Mouse (Mus musculus): ENCODE results near the gene Ndufb4. TPM values are rescaled to one million over a fixed set of nuclear protein-coding genes. Genes with fewer than 3 reads are reported as not detected.
A peak's percentile ranks its signal among the peaks of the same experiment; 100 is the strongest.

Gene Ndufb4
- total and polyA plus RNA-seq, 3 experiments: 67.4 to 192 (median 138) TPM

GRCm38 (mm10) chr16:37636107-37636506, 18.1 kb downstream of the Ndufb4 start:
- peak; percentile 58 for DNase-seq

- no peak for DNase-seq
Observed at GRCm38 (mm10) chr16:37635095-37635494, 19.2 kb downstream of the Ndufb4 start.

GRCm38 (mm10) chr16:37634578-37634977, 19.7 kb downstream of the Ndufb4 start:
- no peak for DNase-seq

- DNase-seq: no peak
Observed at GRCm38 (mm10) chr16:37629011-37629410, 25.2 kb downstream of the Ndufb4 start.

- DNase-seq: no peak
Observed at GRCm38 (mm10) chr16:37628336-37628735, 25.9 kb downstream of the Ndufb4 start.

GRCm38 (mm10) chr16:37626388-37626949, 27.8 kb downstream of the Ndufb4 start:
- no peak for DNase-seq

GRCm38 (mm10) chr16:37622919-37623318, 31.3 kb downstream of the Ndufb4 start:
- no peak for DNase-seq

- DNase-seq: no peak
Observed at GRCm38 (mm10) chr16:37622403-37622802, 31.9 kb downstream of the Ndufb4 start.

- no peak for DNase-seq
Observed at GRCm38 (mm10) chr16:37617695-37618094, 36.6 kb downstream of the Ndufb4 start.

- no peak for DNase-seq
Observed at GRCm38 (mm10) chr16:37616104-37616503, 38.1 kb downstream of the Ndufb4 start.

GRCm38 (mm10) chr16:37615429-37615828, 38.8 kb downstream of the Ndufb4 start:
- no peak for DNase-seq

GRCm38 (mm10) chr16:37614540-37614939, 39.7 kb downstream of the Ndufb4 start:
- no peak for DNase-seq

GRCm38 (mm10) chr16:37612013-37612412, 42.2 kb downstream of the Ndufb4 start:
- DNase-seq: no peak

GRCm38 (mm10) chr16:37611072-37611471, 43.2 kb downstream of the Ndufb4 start:
- no peak for DNase-seq

- DNase-seq: no peak
Observed at GRCm38 (mm10) chr16:37610333-37610732, 43.9 kb downstream of the Ndufb4 start.

- no peak for DNase-seq
Observed at GRCm38 (mm10) chr16:37604243-37604642, 50.0 kb downstream of the Ndufb4 start.

- no peak for DNase-seq
Observed at GRCm38 (mm10) chr16:37603431-37603830, 50.8 kb downstream of the Ndufb4 start.

GRCm38 (mm10) chr16:37599326-37599725, 54.9 kb downstream of the Ndufb4 start:
- DNase-seq: no peak

- DNase-seq: no peak
Observed at GRCm38 (mm10) chr16:37598463-37598862, 55.8 kb downstream of the Ndufb4 start.

GRCm38 (mm10) chr16:37597412-37597811, 56.8 kb downstream of the Ndufb4 start:
- no peak for DNase-seq

All from adrenal gland, adult 2 months (tissue).